In genomic region chr9:78506722-78507077, GRCm38 (mm10) we compare ENCODE assay signal across 11 mouse cellular contexts. TPM values are rescaled to one million over a fixed set of nuclear protein-coding genes. Genes with fewer than 3 reads are reported as not detected.
DNase-seq lines count a peak whose midpoint lies in the region; ATAC-seq and TF ChIP-seq lines count a peak whose summit lies in the region.
"Had no signal": no experiment of that assay in that cellular context is flagged by ENCODE, and none has a peak within 500 bp of the region (broad histone marks: within the 10 kb centered on the region; RNA-seq: fewer than 3 reads in every experiment).

No protein-coding gene starts in this region.

- DNase-seq in heart, adult 11 months, result no peak
- DNase-seq in midbrain, embryonic 10.5 days (ENCODE audit: low spot score), result no peak
- DNase-seq in frontal cortex, adult 2 months (ENCODE audit: extremely low spot score in 1 of 2, low spot score in 1 of 2), result no peak
- no peak for DNase-seq in stomach, postnatal 0 days (ENCODE audit: low spot score)
- DNase-seq: cerebellum, adult 11-12 months; left cerebral cortex, postnatal 4 days; right cerebral cortex, postnatal 25 days had no signal

- TF ChIP-seq EP300 in stomach, postnatal 0 days (optimal IDR thresholded peaks at IDR 0.05), result no peak

- H3K4me2 ChIP-seq in heart, embryonic 16.5 days (ENCODE audit: low read depth, low read length), result peak overlapping the region; percentile 38; the same call in 1 of the 2 replicates
- H3K4me2 ChIP-seq in midbrain, embryonic 16.5 days (ENCODE audit: low read length), result no peak overlapping the region; the same call in 1 of the 2 replicates
- no peak overlapping the region for H3K4me2 ChIP-seq in stomach, postnatal 0 days (replicated peaks; ENCODE audit: low read depth)
- H3K4me2 ChIP-seq: forebrain, embryonic 15.5 days had no signal

- H3K9ac ChIP-seq in heart, embryonic 16.5 days (ENCODE audit: low read length), result 0 out of 2 replicates have a peak overlapping the region, but pooled peaks have one; percentile 52
- H3K9ac ChIP-seq in midbrain, embryonic 16.5 days (ENCODE audit: low read depth, low read length), result no peak overlapping the region; the same call in 1 of the 2 replicates
- no peak overlapping the region for H3K9ac ChIP-seq in stomach, postnatal 0 days (ENCODE audit: low read length)
- H3K9ac ChIP-seq: forebrain, embryonic 15.5 days had no signal

- no peak for TF ChIP-seq CTCF in stomach, postnatal 0 days (IDR thresholded peaks at IDR 0.05; ENCODE audit: low read depth)

- no peaks in the 10 kb centered on the region for H3K27me3 ChIP-seq in heart, embryonic 16.5 days (ENCODE audit: control insufficient read depth, insufficient read depth, low read length)
- no peaks in the 10 kb centered on the region for H3K27me3 ChIP-seq in midbrain, embryonic 10.5 days (ENCODE audit: low read depth, poor library complexity, severe bottlenecking)
- no peaks in the 10 kb centered on the region for H3K27me3 ChIP-seq in midbrain, embryonic 16.5 days (ENCODE audit: control insufficient read depth, insufficient read depth, low read depth, low read length)
- peaks cover 18% of the 10 kb centered on the region for H3K27me3 ChIP-seq in erythroblast, embryonic 14.5 days (ENCODE audit: control insufficient read depth)
- no peaks in the 10 kb centered on the region for H3K27me3 ChIP-seq in stomach, postnatal 0 days (ENCODE audit: control insufficient read depth, insufficient read depth, low read length)
- H3K27me3 ChIP-seq: forebrain, embryonic 15.5 days had no signal

- H3K36me3 ChIP-seq in heart, embryonic 16.5 days (ENCODE audit: control insufficient read depth, insufficient read depth), result no peaks in the 10 kb centered on the region
- no peaks in the 10 kb centered on the region for H3K36me3 ChIP-seq in midbrain, embryonic 10.5 days
- H3K36me3 ChIP-seq in midbrain, embryonic 16.5 days (ENCODE audit: control insufficient read depth, insufficient read depth, low read length), result peaks cover 5% of the 10 kb centered on the region; the same call in 1 of the 2 replicates
- no peaks in the 10 kb centered on the region for H3K36me3 ChIP-seq in erythroblast, embryonic 14.5 days (ENCODE audit: control insufficient read depth)
- no peaks in the 10 kb centered on the region for H3K36me3 ChIP-seq in stomach, postnatal 0 days (ENCODE audit: control insufficient read depth, insufficient read depth, low read length)
- H3K36me3 ChIP-seq: forebrain, embryonic 15.5 days had no signal

- H3K9me3 ChIP-seq in heart, embryonic 16.5 days (replicated peaks; ENCODE audit: control insufficient read depth, low read length), result peaks cover 3% of the 10 kb centered on the region; the same call in 1 of the 2 replicates
- 0 out of 2 replicates have a peak, but pooled peaks cover 2% of the 10 kb centered on the region for H3K9me3 ChIP-seq in midbrain, embryonic 10.5 days (replicated peaks)
- H3K9me3 ChIP-seq in midbrain, embryonic 16.5 days (replicated peaks; ENCODE audit: control insufficient read depth, low read length, poor library complexity, severe bottlenecking), result no peaks in the 10 kb centered on the region; the same call in 1 of the 2 replicates
- H3K9me3 ChIP-seq in erythroblast, embryonic 14.5 days (ENCODE audit: control insufficient read depth, low read length), result no peaks in the 10 kb centered on the region; the same call in 1 of the 2 replicates
- no peaks in the 10 kb centered on the region for H3K9me3 ChIP-seq in stomach, postnatal 0 days (ENCODE audit: control insufficient read depth, low read length)
- H3K9me3 ChIP-seq: forebrain, embryonic 15.5 days had no signal

- WGBS in heart, embryonic 16.5 days, result 48% methylated on average over 7 of the region's 7 CpGs
- WGBS in midbrain, embryonic 10.5 days, result 86% methylated on average over 7 of the region's 7 CpGs
- 89% methylated on average over 7 of the region's 7 CpGs for WGBS in midbrain, embryonic 16.5 days
- 70% methylated on average over 6 of the region's 7 CpGs for WGBS in stomach, postnatal 0 days

- no peak overlapping the region for H3K4me3 ChIP-seq in heart, embryonic 16.5 days (ENCODE audit: low read length)
- no peak overlapping the region for H3K4me3 ChIP-seq in midbrain, embryonic 10.5 days
- no peak overlapping the region for H3K4me3 ChIP-seq in midbrain, embryonic 16.5 days (ENCODE audit: low read depth, low read length)
- peak overlapping the region; percentile 29 for H3K4me3 ChIP-seq in erythroblast, embryonic 14.5 days (replicated peaks)
- H3K4me3 ChIP-seq in stomach, postnatal 0 days (ENCODE audit: low read depth, low read length), result no peak overlapping the region
- H3K4me3 ChIP-seq: forebrain, embryonic 15.5 days had no signal

- ATAC-seq in heart, embryonic 16.5 days (replicated peaks; ENCODE audit: extremely low read depth, insufficient read depth, low FRiP score), result no peak
- ATAC-seq in midbrain, embryonic 16.5 days, result no peak
- ATAC-seq in stomach, postnatal 0 days (ENCODE audit: low FRiP score, low TSS enrichment), result no peak
- ATAC-seq: forebrain, embryonic 15.5 days had no signal

- H3K4me1 ChIP-seq in heart, embryonic 16.5 days (ENCODE audit: control insufficient read depth, insufficient read depth, low read length), result peaks cover 20% of the 10 kb centered on the region
- peaks cover 36% of the 10 kb centered on the region for H3K4me1 ChIP-seq in midbrain, embryonic 10.5 days
- H3K4me1 ChIP-seq in midbrain, embryonic 16.5 days (ENCODE audit: control insufficient read depth, insufficient read depth, low read length), result peaks cover 18% of the 10 kb centered on the region
- peaks cover 17% of the 10 kb centered on the region for H3K4me1 ChIP-seq in erythroblast, embryonic 14.5 days (ENCODE audit: control insufficient read depth)
- no peaks in the 10 kb centered on the region for H3K4me1 ChIP-seq in stomach, postnatal 0 days (replicated peaks; ENCODE audit: control insufficient read depth, insufficient read depth)

- H3K27ac ChIP-seq in heart, embryonic 16.5 days (ENCODE audit: low read length), result peak overlapping the region; percentile 57
- H3K27ac ChIP-seq in midbrain, embryonic 10.5 days (replicated peaks), result peak overlapping the region; percentile 49
- no peak overlapping the region for H3K27ac ChIP-seq in midbrain, embryonic 16.5 days (ENCODE audit: low read length)
- H3K27ac ChIP-seq in stomach, postnatal 0 days (replicated peaks), result no peak overlapping the region
- H3K27ac ChIP-seq: forebrain, embryonic 15.5 days had no signal

RNA-seq across cellular contexts. Expression of gene Eef1a1, which starts 17.7 kb away (rescaled TPM):
- polyA plus RNA-seq in heart, embryonic 16.5 days (2015; fragmentation: Nextera tagmentation; extraction: Ambion mirVana), result 3,112 and 3,297 TPM in 2 replicates
- 3,476 and 3,775 TPM in 2 replicates for polyA plus RNA-seq in midbrain, embryonic 10.5 days (2016; fragmentation: Nextera tagmentation; extraction: Ambion mirVana)
- 2,998 and 3,109 TPM in 2 replicates for polyA plus RNA-seq in midbrain, embryonic 16.5 days (2015; fragmentation: Nextera tagmentation; extraction: Ambion mirVana)
- polyA plus RNA-seq in erythroblast, embryonic 14.5 days (2012), result 47.9 and 54.8 TPM in 2 replicates
- polyA plus RNA-seq in frontal cortex, adult 2 months (2012; rRNA removed), result 3,478 and 3,677 TPM in 2 replicates
- polyA plus RNA-seq in stomach, postnatal 0 days (2015; fragmentation: Nextera tagmentation; extraction: Ambion mirVana), result 2,673 and 2,818 TPM in 2 replicates

RNA-seq across cellular contexts. Expression of gene Gm17324, which starts 58.1 kb away (rescaled TPM):
- 0.49 and 0.50 TPM in 2 replicates for polyA plus RNA-seq in heart, embryonic 16.5 days (2015; fragmentation: Nextera tagmentation; extraction: Ambion mirVana)
- polyA plus RNA-seq in midbrain, embryonic 10.5 days (2016; fragmentation: Nextera tagmentation; extraction: Ambion mirVana), result 0.44 and 0.68 TPM in 2 replicates
- 1.7 and 2.1 TPM in 2 replicates for polyA plus RNA-seq in midbrain, embryonic 16.5 days (2015; fragmentation: Nextera tagmentation; extraction: Ambion mirVana)
- polyA plus RNA-seq in erythroblast, embryonic 14.5 days (2012), result 0.15 and 0.23 TPM in 2 replicates
- 0.68 and 0.80 TPM in 2 replicates for polyA plus RNA-seq in frontal cortex, adult 2 months (2012; rRNA removed)
- polyA plus RNA-seq in stomach, postnatal 0 days (2015; fragmentation: Nextera tagmentation; extraction: Ambion mirVana), result 0.72 and 1.1 TPM in 2 replicates

RNA-seq across cellular contexts. Expression of gene Mto1, which starts 58.7 kb away (rescaled TPM):
- polyA plus RNA-seq in heart, embryonic 16.5 days (2015; fragmentation: Nextera tagmentation; extraction: Ambion mirVana), result 30.1 and 32.8 TPM in 2 replicates
- polyA plus RNA-seq in midbrain, embryonic 10.5 days (2016; fragmentation: Nextera tagmentation; extraction: Ambion mirVana), result 24.4 and 28.4 TPM in 2 replicates
- 27.9 and 29.3 TPM in 2 replicates for polyA plus RNA-seq in midbrain, embryonic 16.5 days (2015; fragmentation: Nextera tagmentation; extraction: Ambion mirVana)
- polyA plus RNA-seq in erythroblast, embryonic 14.5 days (2012), result 0.94 and 1.1 TPM in 2 replicates
- polyA plus RNA-seq in frontal cortex, adult 2 months (2012; rRNA removed), result 27.5 and 33.9 TPM in 2 replicates
- polyA plus RNA-seq in stomach, postnatal 0 days (2015; fragmentation: Nextera tagmentation; extraction: Ambion mirVana), result 11.7 and 12.1 TPM in 2 replicates

Comparison
In these comparisons a context has a peak if more than half of its experiments do, and no peak if none do; other contexts are left out.
1. H3K27ac ChIP-seq: peak in heart, embryonic 16.5 days (single experiment) and midbrain, embryonic 10.5 days (single experiment); none in midbrain, embryonic 16.5 days (single experiment) and stomach, postnatal 0 days (single experiment).
2. RNA of gene Eef1a1, which starts 17.7 kb away (polyA plus RNA-seq): 3,476 to 3,775 TPM in midbrain, embryonic 10.5 days, 3,478 to 3,677 TPM in frontal cortex, adult 2 months, 3,112 to 3,297 TPM in heart, embryonic 16.5 days, 2,998 to 3,109 TPM in midbrain, embryonic 16.5 days and 2,673 to 2,818 TPM in stomach, postnatal 0 days; 47.9 to 54.8 TPM in erythroblast, embryonic 14.5 days; every median in the first group is over 10 times any median in the second.